Mouse (Mus musculus): ENCODE results near the gene Naip2.
"Not testable (repeated sequence)": the region's sequence is repeated elsewhere in the genome, so short reads cannot be mapped to it uniquely, and the experiment has no call there.

The Naip2 gene

GRCm38 (mm10) chr13:100201659-100202333 is at the start of gene Naip2:
TSS of gene Naip2 (minus strand) at chr13:100202092.
- DNase-seq (ENCODE audit: low read depth, low spot score): not testable (repeated sequence)

- not testable (repeated sequence) for DNase-seq (ENCODE audit: low read depth, low spot score)
Measured at GRCm38 (mm10) chr13:100246896-100247519, 45.1 kb upstream of the Naip2 start.

- not testable (repeated sequence) for DNase-seq (ENCODE audit: low read depth, low spot score)
Measured at GRCm38 (mm10) chr13:100246223-100246622, 44.3 kb upstream of the Naip2 start, which contains the start of gene Naip5. TSS of gene Naip5 (minus strand) at chr13:100246323.

GRCm38 (mm10) chr13:100243702-100244101 is 41.8 kb upstream of the Naip2 start:
- DNase-seq (ENCODE audit: low read depth, low spot score): no peak

- not testable (repeated sequence) for DNase-seq (ENCODE audit: low read depth, low spot score)
Measured at GRCm38 (mm10) chr13:100213683-100214082, 11.8 kb upstream of the Naip2 start.

- DNase-seq (ENCODE audit: low read depth, low spot score): peak; percentile 53
Measured at GRCm38 (mm10) chr13:100210540-100210939, 8.6 kb upstream of the Naip2 start.

- DNase-seq (ENCODE audit: low read depth, low spot score): no peak
Measured at GRCm38 (mm10) chr13:100203319-100203718, 1.4 kb upstream of the Naip2 start.

- DNase-seq (ENCODE audit: low read depth, low spot score): no peak
Measured at GRCm38 (mm10) chr13:100200778-100201177, 1.1 kb downstream of the Naip2 start.

- DNase-seq (ENCODE audit: low read depth, low spot score): no peak
Measured at GRCm38 (mm10) chr13:100195421-100195820, 6.5 kb downstream of the Naip2 start.

- not testable (repeated sequence) for DNase-seq (ENCODE audit: low read depth, low spot score)
Measured at GRCm38 (mm10) chr13:100183111-100183510, 18.8 kb downstream of the Naip2 start.

GRCm38 (mm10) chr13:100174360-100174759 is 27.5 kb downstream of the Naip2 start:
- not testable (repeated sequence) for DNase-seq (ENCODE audit: low read depth, low spot score)

- not testable (repeated sequence) for DNase-seq (ENCODE audit: low read depth, low spot score)
Measured at GRCm38 (mm10) chr13:100166378-100166777, 35.5 kb downstream of the Naip2 start.

GRCm38 (mm10) chr13:100162467-100162866 is 39.4 kb downstream of the Naip2 start:
- DNase-seq (ENCODE audit: low read depth, low spot score): not testable (repeated sequence)

GRCm38 (mm10) chr13:100161171-100161870 is 40.6 kb downstream of the Naip2 start:
- not testable (repeated sequence) for DNase-seq (ENCODE audit: low read depth, low spot score)

GRCm38 (mm10) chr13:100156624-100157023 is 45.3 kb downstream of the Naip2 start:
- no peak for DNase-seq (ENCODE audit: low read depth, low spot score)

- no peak for DNase-seq (ENCODE audit: low read depth, low spot score)
Measured at GRCm38 (mm10) chr13:100152659-100153058, 49.2 kb downstream of the Naip2 start.

- DNase-seq (ENCODE audit: low read depth, low spot score): no peak
Measured at GRCm38 (mm10) chr13:100141646-100142314, 60.1 kb downstream of the Naip2 start.

GRCm38 (mm10) chr13:100125258-100125643 is 76.6 kb downstream of the Naip2 start:
- DNase-seq (ENCODE audit: low read depth, low spot score): no peak

GRCm38 (mm10) chr13:100124423-100125257 is 77.3 kb downstream of the Naip2 start, which contains the start of gene Smn1:
TSS of gene Smn1 (plus strand) at chr13:100124852.
- peak; percentile 73 for DNase-seq (ENCODE audit: low read depth, low spot score)

- no peak for DNase-seq (ENCODE audit: low read depth, low spot score)
Measured at GRCm38 (mm10) chr13:100123970-100124369, 77.9 kb downstream of the Naip2 start.
